Mouse (Mus musculus): ENCODE data around the gene Ociad1. TPM values are rescaled to one million over a fixed set of nuclear protein-coding genes. Genes with fewer than 3 reads are reported as not detected.
A peak's percentile ranks its signal among the peaks of the same experiment; 100 is the strongest.

The Ociad1 gene
- polyA plus RNA-seq, 1 experiment from 2014 or later: 132 TPM

DNA sequence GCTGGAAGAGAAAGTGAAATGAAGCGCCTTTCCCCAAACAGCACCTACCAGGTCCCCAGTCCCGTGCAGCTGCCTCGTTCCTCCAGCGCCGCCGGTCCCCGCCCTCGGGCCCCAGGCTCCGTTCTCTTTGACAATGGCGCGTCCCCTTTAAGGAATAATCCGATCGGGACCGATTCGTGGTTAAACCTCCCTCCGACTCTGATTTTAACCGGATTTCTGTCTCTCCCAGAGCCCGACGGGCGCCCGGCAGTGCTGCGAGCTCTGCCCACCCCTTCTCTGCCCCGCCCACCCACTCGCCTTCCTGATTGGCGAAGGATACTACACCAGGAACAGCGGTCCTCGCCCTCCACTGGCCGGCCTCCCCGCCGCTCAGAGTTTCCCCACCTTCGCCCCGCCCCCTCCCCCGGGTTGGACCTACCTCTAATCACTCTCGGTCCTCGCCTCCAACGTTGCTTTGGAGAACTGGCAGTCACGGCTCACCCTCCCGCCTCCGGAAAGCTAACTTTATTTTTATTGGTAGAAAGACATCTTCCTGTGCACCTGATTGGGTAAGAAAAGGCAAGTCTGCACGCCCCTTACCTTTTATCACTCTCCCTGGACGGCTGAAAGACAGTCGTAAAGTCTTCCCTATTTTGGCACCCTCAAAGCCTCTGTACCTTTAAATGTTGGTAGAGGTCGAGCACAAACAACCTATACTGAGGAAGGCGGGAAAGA is 36.1 kb upstream of the Ociad1 start, which contains the start of gene Fryl:
TSS of gene Fryl (minus strand) at position 268 of the 714 bp plus-strand sequence.
- peak within 1 kb of the TSS; percentile 69 for H3K4me2 ChIP-seq (replicated peaks; ENCODE audit: low read depth, low read length)
- WGBS: under 1% methylated on average over 44 of the region's 44 CpGs
- peak; percentile 98 for ATAC-seq (ENCODE audit: low FRiP score, low TSS enrichment)

GRCm38 (mm10) chr5:73257096-73257495 is 35.5 kb upstream of the Ociad1 start:
- Histone ChIP-seq H3K4me3 (ENCODE audit: low read length) (peak overlapping the region; percentile 49), H3K4me2 (replicated peaks; ENCODE audit: low read depth, low read length) (peak overlapping the region; percentile 66), H3K27ac (ENCODE audit: low read depth, low read length) (no peak overlapping the region; the same call in 1 of the 2 replicates), H3K4me1 (ENCODE audit: control insufficient read depth, insufficient read depth, low read length) (peaks cover 20% of the 10 kb centered on the region; the same call in 1 of the 2 replicates), H3K27me3 (ENCODE audit: control insufficient read depth, insufficient read depth, low read length) (no peaks in the 10 kb centered on the region), H3K9me3 (ENCODE audit: control insufficient read depth, low read length) (no peaks in the 10 kb centered on the region), H3K9ac (ENCODE audit: low read depth, low read length) (peak overlapping the region; percentile 50; the same call in 1 of the 2 replicates), H3K36me3 (ENCODE audit: control insufficient read depth, insufficient read depth, low read length) (no peaks in the 10 kb centered on the region)
- WGBS: 3% methylated on average over 11 of the region's 11 CpGs
- ATAC-seq (ENCODE audit: low FRiP score, low TSS enrichment): no peak

More for the DNA sequence above, 36.1 kb upstream of the Ociad1 start, which contains the start of gene Fryl:
- peak within 1 kb of the TSS; percentile 98 for H3K4me3 ChIP-seq (ENCODE audit: low read length)
- H3K27me3 ChIP-seq (ENCODE audit: control insufficient read depth, insufficient read depth, low read length): no peaks in the 10 kb centered on the region
- peak within 1 kb of the TSS; percentile 91 for H3K9ac ChIP-seq (ENCODE audit: low read depth, low read length)
- H3K9me3 ChIP-seq (ENCODE audit: control insufficient read depth, low read length): no peaks in the 10 kb centered on the region
- no peaks in the 10 kb centered on the region; the same call in 1 of the 2 replicates for H3K36me3 ChIP-seq (ENCODE audit: control insufficient read depth, insufficient read depth, low read length)
- peak within 1 kb of the TSS; percentile 95 for H3K27ac ChIP-seq (ENCODE audit: low read depth, low read length)
- H3K4me1 ChIP-seq (ENCODE audit: control insufficient read depth, insufficient read depth, low read length): peaks cover 20% of the 10 kb centered on the region; the same call in 1 of the 2 replicates

- peak overlapping the region; percentile 66 for H3K4me2 ChIP-seq (replicated peaks; ENCODE audit: low read depth, low read length)
- no peak overlapping the region for H3K27ac ChIP-seq (ENCODE audit: low read depth, low read length)
- peak overlapping the region; percentile 50; the same call in 1 of the 2 replicates for H3K9ac ChIP-seq (ENCODE audit: low read depth, low read length)
- no peaks in the 10 kb centered on the region for H3K36me3 ChIP-seq (ENCODE audit: control insufficient read depth, insufficient read depth, low read length)
- H3K27me3 ChIP-seq (ENCODE audit: control insufficient read depth, insufficient read depth, low read length): no peaks in the 10 kb centered on the region
- no peaks in the 10 kb centered on the region for H3K9me3 ChIP-seq (ENCODE audit: control insufficient read depth, low read length)
- peak overlapping the region; percentile 49 for H3K4me3 ChIP-seq (ENCODE audit: low read length)
- H3K4me1 ChIP-seq (ENCODE audit: control insufficient read depth, insufficient read depth, low read length): peaks cover 20% of the 10 kb centered on the region; the same call in 1 of the 2 replicates
- whole genome bisulfite sequencing: 56% methylated on average over 8 of the region's 8 CpGs
- ATAC-seq (ENCODE audit: low FRiP score, low TSS enrichment): no peak
Measured at GRCm38 (mm10) chr5:73257723-73258122, 34.9 kb upstream of the Ociad1 start.

- Histone ChIP-seq H3K4me1 (ENCODE audit: control insufficient read depth, insufficient read depth, low read length) (no peaks in the 10 kb centered on the region), H3K27me3 (ENCODE audit: control insufficient read depth, insufficient read depth, low read length) (no peaks in the 10 kb centered on the region), H3K36me3 (ENCODE audit: control insufficient read depth, insufficient read depth, low read length) (no peaks in the 10 kb centered on the region), H3K27ac (ENCODE audit: low read depth, low read length) (no peak overlapping the region), H3K4me3 (ENCODE audit: low read length) (no peak overlapping the region), H3K4me2 (replicated peaks; ENCODE audit: low read depth, low read length) (no peak overlapping the region), H3K9me3 (ENCODE audit: control insufficient read depth, low read length) (no peaks in the 10 kb centered on the region), H3K9ac (ENCODE audit: low read depth, low read length) (no peak overlapping the region)
- ATAC-seq (ENCODE audit: low FRiP score, low TSS enrichment): no peak
- WGBS: 43% methylated on average over 5 of the region's 5 CpGs
Measured at GRCm38 (mm10) chr5:73264122-73264521, 28.5 kb upstream of the Ociad1 start.

GRCm38 (mm10) chr5:73265460-73265859 is 27.1 kb upstream of the Ociad1 start:
- Histone ChIP-seq H3K9ac (ENCODE audit: low read depth, low read length) (no peak overlapping the region), H3K9me3 (ENCODE audit: control insufficient read depth, low read length) (no peaks in the 10 kb centered on the region), H3K4me2 (replicated peaks; ENCODE audit: low read depth, low read length) (no peak overlapping the region), H3K4me1 (ENCODE audit: control insufficient read depth, insufficient read depth, low read length) (no peaks in the 10 kb centered on the region), H3K27me3 (ENCODE audit: control insufficient read depth, insufficient read depth, low read length) (no peaks in the 10 kb centered on the region), H3K36me3 (ENCODE audit: control insufficient read depth, insufficient read depth, low read length) (no peaks in the 10 kb centered on the region), H3K27ac (ENCODE audit: low read depth, low read length) (peak overlapping the region; percentile 30; the same call in 1 of the 2 replicates), H3K4me3 (ENCODE audit: low read length) (no peak overlapping the region)
- 12% methylated on average over 5 of the region's 5 CpGs for WGBS
- ATAC-seq (ENCODE audit: low FRiP score, low TSS enrichment): peak; percentile 72

GRCm38 (mm10) chr5:73268636-73269213 is 23.9 kb upstream of the Ociad1 start:
- no peak overlapping the region for H3K9ac ChIP-seq (ENCODE audit: low read depth, low read length)
- H3K4me3 ChIP-seq (ENCODE audit: low read length): no peak overlapping the region
- H3K27me3 ChIP-seq (ENCODE audit: control insufficient read depth, insufficient read depth, low read length): no peaks in the 10 kb centered on the region
- 72% methylated on average over 11 of the region's 11 CpGs for WGBS
- ATAC-seq (ENCODE audit: low FRiP score, low TSS enrichment): no peak
- H3K4me1 ChIP-seq (ENCODE audit: control insufficient read depth, insufficient read depth, low read length): no peaks in the 10 kb centered on the region
- H3K4me2 ChIP-seq (replicated peaks; ENCODE audit: low read depth, low read length): no peak overlapping the region
- H3K9me3 ChIP-seq (ENCODE audit: control insufficient read depth, low read length): no peaks in the 10 kb centered on the region
- H3K36me3 ChIP-seq (ENCODE audit: control insufficient read depth, insufficient read depth, low read length): no peaks in the 10 kb centered on the region
- H3K27ac ChIP-seq (ENCODE audit: low read depth, low read length): no peak overlapping the region

DNA sequence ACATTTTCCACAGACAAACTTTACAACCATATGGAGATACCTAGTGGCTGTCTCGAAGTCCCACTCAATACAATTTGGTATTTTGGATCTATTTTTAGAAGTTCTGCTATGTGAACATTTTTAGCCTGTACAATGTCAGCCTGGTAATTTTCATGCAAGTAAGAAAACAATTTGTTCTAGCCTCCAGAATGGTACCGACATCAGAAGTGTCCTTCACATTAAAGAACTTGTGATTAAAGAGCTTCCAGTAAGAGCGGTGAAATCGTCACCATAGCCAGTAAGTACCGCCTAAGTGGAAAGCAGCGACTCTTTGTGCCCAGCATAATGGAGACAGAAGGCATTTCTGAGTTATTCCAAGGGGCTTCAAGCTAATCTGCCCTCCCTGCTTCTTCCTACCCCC is 22.0 kb upstream of the Ociad1 start:
- H3K4me3 ChIP-seq (ENCODE audit: low read length): no peak overlapping the region
- no peak overlapping the region for H3K4me2 ChIP-seq (replicated peaks; ENCODE audit: low read depth, low read length)
- no peaks in the 10 kb centered on the region for H3K36me3 ChIP-seq (ENCODE audit: control insufficient read depth, insufficient read depth, low read length)
- H3K4me1 ChIP-seq (ENCODE audit: control insufficient read depth, insufficient read depth, low read length): no peaks in the 10 kb centered on the region
- WGBS: 73% methylated on average over 6 of the region's 6 CpGs
- no peak for ATAC-seq (ENCODE audit: low FRiP score, low TSS enrichment)
- no peaks in the 10 kb centered on the region for H3K27me3 ChIP-seq (ENCODE audit: control insufficient read depth, insufficient read depth, low read length)
- H3K9ac ChIP-seq (ENCODE audit: low read depth, low read length): no peak overlapping the region
- H3K9me3 ChIP-seq (ENCODE audit: control insufficient read depth, low read length): no peaks in the 10 kb centered on the region
- no peak overlapping the region for H3K27ac ChIP-seq (ENCODE audit: low read depth, low read length)

- H3K27ac ChIP-seq (ENCODE audit: low read depth, low read length): no peak overlapping the region
- no peak for ATAC-seq (ENCODE audit: low FRiP score, low TSS enrichment)
- H3K4me1 ChIP-seq (ENCODE audit: control insufficient read depth, insufficient read depth, low read length): no peaks in the 10 kb centered on the region
- H3K36me3 ChIP-seq (ENCODE audit: control insufficient read depth, insufficient read depth, low read length): no peaks in the 10 kb centered on the region
- no peak overlapping the region for H3K4me2 ChIP-seq (replicated peaks; ENCODE audit: low read depth, low read length)
- 74% methylated on average over 4 of the region's 4 CpGs for WGBS
- no peak overlapping the region for H3K9ac ChIP-seq (ENCODE audit: low read depth, low read length)
- H3K9me3 ChIP-seq (ENCODE audit: control insufficient read depth, low read length): no peaks in the 10 kb centered on the region
- no peak overlapping the region for H3K4me3 ChIP-seq (ENCODE audit: low read length)
- H3K27me3 ChIP-seq (ENCODE audit: control insufficient read depth, insufficient read depth, low read length): no peaks in the 10 kb centered on the region
Measured at GRCm38 (mm10) chr5:73273171-73273570, 19.4 kb upstream of the Ociad1 start.

DNA sequence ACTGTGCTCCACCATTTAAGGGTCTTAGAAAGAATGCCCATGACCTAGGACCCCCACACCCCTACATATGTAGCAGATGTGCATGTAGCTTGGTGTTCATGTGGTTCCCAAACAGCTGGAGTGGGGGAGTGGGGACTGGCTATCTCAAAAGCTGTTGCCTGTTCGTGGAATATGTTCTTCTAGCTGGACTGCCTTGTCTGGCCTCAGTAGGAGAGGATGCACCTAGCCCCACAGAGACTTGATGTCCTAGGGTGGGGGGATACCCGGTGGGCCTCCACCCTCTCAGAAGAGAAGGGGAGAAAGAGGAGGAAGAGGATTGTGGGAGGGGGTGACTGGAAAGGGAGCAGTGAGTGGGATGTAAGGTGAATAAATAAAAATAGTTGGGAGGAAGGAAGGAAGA is 17.6 kb upstream of the Ociad1 start:
- no peak for ATAC-seq (ENCODE audit: low FRiP score, low TSS enrichment)

More for the DNA sequence above, 17.6 kb upstream of the Ociad1 start:
- Histone ChIP-seq H3K27me3 (ENCODE audit: control insufficient read depth, insufficient read depth, low read length) (no peaks in the 10 kb centered on the region), H3K4me3 (ENCODE audit: low read length) (no peak overlapping the region), H3K4me2 (replicated peaks; ENCODE audit: low read depth, low read length) (no peak overlapping the region), H3K4me1 (ENCODE audit: control insufficient read depth, insufficient read depth, low read length) (peaks cover 15% of the 10 kb centered on the region), H3K9ac (ENCODE audit: low read depth, low read length) (no peak overlapping the region), H3K9me3 (ENCODE audit: control insufficient read depth, low read length) (no peaks in the 10 kb centered on the region), H3K27ac (ENCODE audit: low read depth, low read length) (no peak overlapping the region), H3K36me3 (ENCODE audit: control insufficient read depth, insufficient read depth, low read length) (no peaks in the 10 kb centered on the region)
- WGBS: 73% methylated on average over 2 of the region's 2 CpGs

Data from kidney, embryonic 14.5 days (tissue).